Comparison of ENCODE assay signal across 8 mouse cellular contexts in the genomic region with DNA sequence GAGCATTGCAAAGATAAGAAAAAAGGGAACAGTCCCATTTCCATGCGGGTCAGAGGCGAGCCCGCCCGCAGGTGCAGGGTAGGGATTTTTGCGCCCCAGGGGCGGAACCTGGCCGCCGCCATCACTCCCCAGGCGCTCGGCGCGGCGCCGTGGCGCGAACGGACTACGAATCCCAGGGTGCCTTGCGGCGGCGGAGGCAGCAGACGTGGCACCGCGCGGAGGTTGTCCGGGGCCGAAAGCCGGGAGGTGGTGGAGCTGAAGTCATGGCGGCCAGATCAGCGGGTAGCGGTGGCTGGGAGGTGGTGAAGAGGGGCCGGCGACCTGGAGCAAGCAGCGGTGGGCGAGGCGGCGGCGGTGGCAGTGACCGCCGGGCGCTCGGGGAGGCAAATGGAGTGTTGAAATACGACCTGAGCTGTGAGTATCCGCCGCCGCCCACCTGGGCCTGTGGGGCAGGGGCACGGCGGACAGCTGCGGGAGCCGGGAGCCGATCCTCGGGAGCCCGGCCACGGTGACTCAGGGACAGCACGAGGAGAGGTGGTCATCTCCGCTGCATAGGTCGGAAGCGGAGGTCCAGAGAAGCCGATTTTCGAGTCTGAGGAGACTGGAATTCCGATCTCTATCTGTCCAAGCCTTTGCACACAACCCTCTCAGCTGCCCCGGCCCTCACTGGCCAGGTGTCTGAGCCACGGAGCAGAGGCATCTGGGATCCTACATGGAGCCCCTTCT. TPM values are rescaled to one million over a fixed set of nuclear protein-coding genes. Genes with fewer than 3 reads are reported as not detected.
A peak's percentile ranks its signal among the peaks of the same experiment; 100 is the strongest.
DNase-seq lines count a peak whose midpoint lies in the region; ATAC-seq and TF ChIP-seq lines count a peak whose summit lies in the region.

No protein-coding gene starts in this region.

- WGBS in forebrain, embryonic 13.5 days, result under 1% methylated on average over 53 of the region's 63 CpGs
- under 1% methylated on average over 63 of the region's 63 CpGs for WGBS in large intestine, adult 2 months
- under 1% methylated on average over 61 of the region's 63 CpGs for WGBS in neural tube, embryonic 14.5 days

- H3K4me3 ChIP-seq in forebrain, embryonic 13.5 days, result peak overlapping the region; percentile 86
- peak overlapping the region; percentile 68 for H3K4me3 ChIP-seq in neural tube, embryonic 14.5 days (ENCODE audit: low read depth, low read length)
- H3K4me3 ChIP-seq in testis, adult 2 months (ENCODE audit: control insufficient read depth, low read depth, low read length), result peak overlapping the region; percentile 99

- TF ChIP-seq CTCF in testis, adult 2 months (IDR thresholded peaks at IDR 0.05; ENCODE audit: control insufficient read depth, insufficient read depth, insufficient replicate concordance, low read depth, low read length), result no peak

- H3K27me3 ChIP-seq in forebrain, embryonic 13.5 days, result no peaks in the 10 kb centered on the region
- no peaks in the 10 kb centered on the region for H3K27me3 ChIP-seq in neural tube, embryonic 14.5 days (ENCODE audit: control insufficient read depth, insufficient read depth, low read length)
- no peaks in the 10 kb centered on the region for H3K27me3 ChIP-seq in testis, adult 2 months (ENCODE audit: control insufficient read depth, insufficient read depth, low read length)

- H3K36me3 ChIP-seq in forebrain, embryonic 13.5 days (ENCODE audit: poor library complexity, severe bottlenecking), result peaks cover 63% of the 10 kb centered on the region
- H3K36me3 ChIP-seq in neural tube, embryonic 14.5 days (ENCODE audit: control insufficient read depth, insufficient read depth, low read length), result peaks cover 41% of the 10 kb centered on the region
- peaks cover 1% of the 10 kb centered on the region for H3K36me3 ChIP-seq in testis, adult 2 months (ENCODE audit: control insufficient read depth, insufficient read depth, low read length)

- peak; percentile 96 for ATAC-seq in forebrain, embryonic 13.5 days
- peak; percentile 93 for ATAC-seq in neural tube, embryonic 14.5 days (ENCODE audit: low read depth)

- peak overlapping the region; percentile 91 for H3K4me2 ChIP-seq in forebrain, embryonic 13.5 days
- peak overlapping the region; percentile 62 for H3K4me2 ChIP-seq in neural tube, embryonic 14.5 days (ENCODE audit: low read depth, low read length)

- peak; percentile 82 for TF ChIP-seq POLR2A in testis, adult 2 months (IDR thresholded peaks at IDR 0.05; ENCODE audit: control insufficient read depth, low read depth, low read length)

- H3K9me3 ChIP-seq in forebrain, embryonic 13.5 days (replicated peaks), result no peaks in the 10 kb centered on the region
- H3K9me3 ChIP-seq in neural tube, embryonic 14.5 days (ENCODE audit: control insufficient read depth, low read length), result no peaks in the 10 kb centered on the region

- intact Hi-C loops in heart, postnatal 10 days (cut with DNase I), result loop anchor here (1.0 to 5.0 kb wide), 2 partner anchors 19 to 128 kb away; a partner anchor contains a TSS

- peaks cover 19% of the 10 kb centered on the region for H3K4me1 ChIP-seq in forebrain, embryonic 13.5 days
- peaks cover 8% of the 10 kb centered on the region for H3K4me1 ChIP-seq in neural tube, embryonic 14.5 days (ENCODE audit: control insufficient read depth, insufficient read depth, low read length)
- peaks cover 7% of the 10 kb centered on the region for H3K4me1 ChIP-seq in testis, adult 2 months (ENCODE audit: control insufficient read depth, insufficient read depth, low read length)

- DNase-seq in ES-CJ7 (ENCODE audit: low read depth, low spot score), result peak; percentile 79
- DNase-seq in c-Kit-positive CD71-positive TER-119-positive erythroid progenitor cells, embryonic 14.5 days (ENCODE audit: low spot score), result peak; percentile 80
- DNase-seq in heart, postnatal 10 days, result peak; percentile 95 to 96
- peak; percentile 64 for DNase-seq in large intestine, adult 2 months (ENCODE audit: low read depth, low spot score)
- DNase-seq in lung, adult 18-20 months, result peak; percentile 93

- H3K9ac ChIP-seq in forebrain, embryonic 13.5 days, result peak overlapping the region; percentile 89
- peak overlapping the region; percentile 89 for H3K9ac ChIP-seq in neural tube, embryonic 14.5 days (replicated peaks; ENCODE audit: low read depth, low read length)

- H3K27ac ChIP-seq in forebrain, embryonic 13.5 days, result 0 out of 2 replicates have a peak overlapping the region, but pooled peaks have one; percentile 25
- H3K27ac ChIP-seq in neural tube, embryonic 14.5 days (ENCODE audit: low read depth, low read length), result peak overlapping the region; percentile 31; the same call in 1 of the 2 replicates
- H3K27ac ChIP-seq in testis, adult 2 months (ENCODE audit: control insufficient read depth, insufficient read depth, low read depth, low read length), result peak overlapping the region; percentile 89

RNA-seq across cellular contexts. Expression of a gene that starts 1.8 kb away (rescaled TPM):
- polyA plus RNA-seq in forebrain, embryonic 13.5 days (2015; fragmentation: Nextera tagmentation; extraction: Ambion mirVana), result 44.0 and 46.8 TPM in 2 replicates
- total RNA-seq in heart, postnatal 10 days (2021), result 10 to 100 TPM; 48.9 TPM
- polyA plus RNA-seq in large intestine, adult 2 months (2012; rRNA removed), result 84.2 and 95.4 TPM in 2 replicates
- polyA plus RNA-seq in neural tube, embryonic 14.5 days (2014; fragmentation: Nextera tagmentation; extraction: Ambion mirVana), result 48.6 and 53.7 TPM in 2 replicates
- polyA plus RNA-seq in testis, adult 2 months (2012; rRNA removed), result 126 and 131 TPM in 2 replicates

RNA-seq across cellular contexts. Expression of a gene that starts 18.9 kb away (rescaled TPM):
- 22.7 and 25.3 TPM in 2 replicates for polyA plus RNA-seq in forebrain, embryonic 13.5 days (2015; fragmentation: Nextera tagmentation; extraction: Ambion mirVana)
- 1 to 10 TPM; 9.4 to 9.7 TPM for total RNA-seq in heart, postnatal 10 days (2021)
- polyA plus RNA-seq in large intestine, adult 2 months (2012; rRNA removed), result 9.1 and 11.9 TPM in 2 replicates
- 27.7 and 29.2 TPM in 2 replicates for polyA plus RNA-seq in neural tube, embryonic 14.5 days (2014; fragmentation: Nextera tagmentation; extraction: Ambion mirVana)
- polyA plus RNA-seq in testis, adult 2 months (2012; rRNA removed), result 489 and 539 TPM in 2 replicates

RNA-seq across cellular contexts. Expression of a gene that starts 38.0 kb away (rescaled TPM):
- polyA plus RNA-seq in forebrain, embryonic 13.5 days (2015; fragmentation: Nextera tagmentation; extraction: Ambion mirVana), result 325 and 333 TPM in 2 replicates
- 100 to 1,000 TPM; 162 to 178 TPM for total RNA-seq in heart, postnatal 10 days (2021)
- 317 and 323 TPM in 2 replicates for polyA plus RNA-seq in large intestine, adult 2 months (2012; rRNA removed)
- polyA plus RNA-seq in neural tube, embryonic 14.5 days (2014; fragmentation: Nextera tagmentation; extraction: Ambion mirVana), result 234 TPM in 2 replicates
- 184 and 197 TPM in 2 replicates for polyA plus RNA-seq in testis, adult 2 months (2012; rRNA removed)

RNA-seq across cellular contexts. Expression of a gene that starts 43.6 kb away (rescaled TPM):
- polyA plus RNA-seq in forebrain, embryonic 13.5 days (2015; fragmentation: Nextera tagmentation; extraction: Ambion mirVana), result 10.3 and 15.7 TPM in 2 replicates
- total RNA-seq in heart, postnatal 10 days (2021), result 10 to 100 TPM; 68.4 to 76.3 TPM
- 46.7 and 48.6 TPM in 2 replicates for polyA plus RNA-seq in large intestine, adult 2 months (2012; rRNA removed)
- polyA plus RNA-seq in neural tube, embryonic 14.5 days (2014; fragmentation: Nextera tagmentation; extraction: Ambion mirVana), result 3.5 and 22.9 TPM in 2 replicates
- polyA plus RNA-seq in testis, adult 2 months (2012; rRNA removed), result 5.7 and 6.5 TPM in 2 replicates

RNA-seq across cellular contexts. Expression of a gene that starts 51.7 kb away (rescaled TPM):
- polyA plus RNA-seq in forebrain, embryonic 13.5 days (2015; fragmentation: Nextera tagmentation; extraction: Ambion mirVana), result 3.3 and 7.6 TPM in 2 replicates
- total RNA-seq in heart, postnatal 10 days (2021), result 10 to 100 TPM in 1 of 2 experiments, 1 to 10 TPM in 1; 9.5 to 12.7 TPM
- 189 and 395 TPM in 2 replicates for polyA plus RNA-seq in large intestine, adult 2 months (2012; rRNA removed)
- polyA plus RNA-seq in neural tube, embryonic 14.5 days (2014; fragmentation: Nextera tagmentation; extraction: Ambion mirVana), result 8.3 and 10.4 TPM in 2 replicates
- 6.0 and 10.3 TPM in 2 replicates for polyA plus RNA-seq in testis, adult 2 months (2012; rRNA removed)

Comparison
In these comparisons a context has a peak if more than half of its experiments do, and no peak if none do; other contexts are left out.
1. Peak in every context shown above with its lines: DNase-seq, ATAC-seq, H3K4me3 ChIP-seq and H3K27ac ChIP-seq.
2. H3K27ac ChIP-seq: peak in every context shown above with its lines; median percentile 89 in testis, adult 2 months; 31 in neural tube, embryonic 14.5 days; 25 in forebrain, embryonic 13.5 days.
3. RNA of a gene that starts 18.9 kb away (polyA plus RNA-seq): 489 to 539 TPM in testis, adult 2 months; 27.7 to 29.2 TPM in neural tube, embryonic 14.5 days, 22.7 to 25.3 TPM in forebrain, embryonic 13.5 days and 9.1 to 11.9 TPM in large intestine, adult 2 months; every median in the first group is over 10 times any median in the second.